Mouse (Mus musculus) ES-CJ7 (cell line): ENCODE data around the gene Fcer1a.
A peak's percentile ranks its signal among the peaks of the same experiment; 100 is the strongest.
"Not testable (repeated sequence)": the region's sequence is repeated elsewhere in the genome, so short reads cannot be mapped to it uniquely, and the experiment has no call there.

ENCODE experiments used
- DNase-seq: peaks from one replicate; pipeline ENCODE4 v3.0.0; 2011; ENCODE audit warnings: low read depth, low spot score

The Fcer1a gene

DNA sequence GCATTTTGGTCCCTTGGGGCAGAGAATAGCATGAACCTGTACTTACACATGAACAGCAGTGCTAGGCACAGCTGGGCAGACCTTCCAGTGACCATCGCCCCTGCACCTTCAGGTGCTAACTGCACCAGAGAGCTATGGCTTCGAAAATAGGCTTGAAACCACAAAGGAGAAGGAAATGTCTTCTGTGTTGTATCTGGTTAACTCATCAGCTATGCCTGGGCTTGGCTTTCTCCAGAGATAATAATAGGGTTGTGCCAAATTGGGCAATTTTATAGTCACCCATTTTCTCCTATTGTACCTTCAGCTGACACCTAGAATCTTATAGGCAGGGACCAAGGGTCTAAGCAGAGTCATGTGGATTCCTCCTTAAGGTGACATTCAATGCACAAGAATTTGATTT lies at the start of gene Fcer1a:
Fcer1a (minus strand) TSS at position 134 of the 400 bp plus-strand sequence.
- DNase-seq: no peak

DNA sequence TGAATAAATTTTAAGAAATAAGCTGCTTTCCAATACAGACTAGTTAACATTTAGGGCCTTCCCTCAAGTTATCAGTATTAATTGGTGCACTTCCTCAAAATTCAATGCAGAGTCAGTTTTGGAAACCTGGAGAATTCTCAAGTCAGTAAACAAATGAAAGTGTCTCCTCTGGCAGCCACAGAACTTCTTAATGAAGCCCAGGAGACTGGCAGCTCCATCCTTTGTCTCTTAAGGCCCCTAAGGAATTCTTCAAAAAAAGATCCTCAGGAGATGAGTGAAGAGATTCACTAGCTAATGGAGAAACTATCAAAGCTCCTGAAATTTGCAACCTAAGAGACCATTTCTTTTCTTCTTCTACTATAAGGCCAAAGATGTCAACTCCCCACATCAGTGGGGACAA lies 38.7 kb upstream of the Fcer1a start, which contains the start of gene Olfr418:
Olfr418 (plus strand) TSS at position 301 of the 400 bp plus-strand sequence.
- no peak for DNase-seq

DNA sequence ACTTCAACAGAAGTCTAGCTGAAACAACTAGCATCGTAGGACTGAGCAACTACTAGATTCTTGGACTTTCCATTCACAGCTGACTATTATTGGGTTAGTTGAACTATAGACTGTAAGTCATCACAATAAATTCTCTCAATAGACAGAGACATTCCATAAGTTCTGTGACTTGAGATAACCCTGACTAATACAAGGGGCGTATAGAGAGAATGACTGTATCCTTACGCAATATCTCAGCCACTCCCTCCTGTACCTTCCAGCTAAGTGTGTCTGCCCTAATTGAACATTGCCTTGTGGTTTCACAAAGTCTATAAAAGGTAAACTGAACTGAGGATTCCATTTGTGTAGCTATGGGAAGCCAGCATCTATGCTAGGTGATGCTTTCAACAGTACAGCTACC lies 22.9 kb upstream of the Fcer1a start:
- no peak for DNase-seq

DNA sequence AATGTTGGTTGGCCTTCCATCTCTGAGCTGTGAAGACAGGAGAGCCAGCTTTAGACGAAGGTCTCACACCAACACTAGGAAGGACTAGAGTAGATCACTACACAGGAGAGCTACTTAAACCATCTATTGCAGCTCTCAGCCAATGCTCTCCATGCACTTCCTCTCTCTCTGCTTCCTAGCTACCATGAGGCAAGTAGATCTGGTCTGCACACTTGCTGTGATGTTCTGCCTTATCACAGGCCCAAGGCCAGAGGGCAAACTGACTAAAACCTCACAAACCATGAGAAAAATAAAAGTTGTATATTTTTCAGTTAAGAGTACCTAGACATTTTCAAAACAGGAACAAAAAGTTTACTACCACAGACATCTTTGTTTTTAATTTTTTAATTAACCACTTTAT lies 10.0 kb upstream of the Fcer1a start:
- not testable (repeated sequence) for DNase-seq

DNA sequence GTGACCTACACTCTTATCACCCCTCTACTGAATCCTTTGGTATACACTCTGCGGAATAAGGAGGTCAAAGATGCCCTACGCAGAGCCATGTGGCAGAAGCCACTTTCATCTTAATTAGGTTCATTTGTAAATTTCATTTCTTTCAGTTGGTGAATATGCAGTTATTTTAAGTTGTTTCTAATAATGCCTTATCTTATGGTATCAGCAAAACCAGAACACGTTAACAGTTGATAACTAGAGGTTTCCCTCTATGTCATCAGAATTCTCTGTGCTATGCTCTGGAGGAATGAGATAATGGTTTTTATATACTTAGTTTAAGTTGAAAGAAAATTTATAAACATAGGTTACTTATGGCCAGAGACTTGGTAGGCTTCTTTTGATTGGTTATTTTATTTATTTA lies 10.5 kb downstream of the Fcer1a start:
- no peak for DNase-seq

DNA sequence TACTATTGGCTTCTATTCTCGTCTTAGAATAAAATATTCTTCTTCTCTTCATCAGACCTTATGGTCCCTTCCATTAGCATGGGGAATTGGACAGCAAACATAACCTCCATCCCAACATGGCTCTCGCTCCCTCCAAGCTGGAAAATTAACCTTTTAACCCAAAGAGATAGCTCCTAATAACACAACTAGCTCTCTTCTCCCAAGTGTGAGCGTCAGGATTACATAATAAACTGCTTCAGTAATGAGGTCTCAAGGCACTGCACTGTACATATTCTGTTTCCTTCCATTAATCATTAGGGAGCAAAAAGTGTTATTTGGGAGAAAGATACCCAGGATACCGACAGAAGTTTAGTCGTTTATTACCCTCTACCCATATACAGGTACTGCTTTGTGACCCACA lies 14.9 kb downstream of the Fcer1a start, which contains the start of gene Olfr1404:
Olfr1404 (plus strand) TSS at position 301 of the 400 bp plus-strand sequence.
- DNase-seq: no peak

DNA sequence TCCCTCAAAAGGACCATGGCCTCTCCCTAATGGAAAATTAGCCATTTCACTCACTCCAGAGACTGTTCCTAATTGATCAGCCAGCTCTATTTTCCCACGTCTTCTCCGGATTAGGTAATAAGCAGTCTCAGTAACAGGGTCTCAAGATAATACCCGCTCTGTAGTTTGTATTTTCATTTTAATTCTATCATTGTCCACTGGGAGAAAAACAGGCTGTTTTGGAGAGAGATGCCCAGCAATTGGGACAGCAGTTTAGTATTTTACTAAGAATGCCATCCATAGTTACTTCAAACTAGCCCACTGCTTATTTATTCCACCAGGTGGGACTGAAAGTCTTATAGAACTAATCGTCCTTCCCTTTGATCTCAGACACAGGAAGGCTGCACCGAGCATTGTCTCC lies 29.5 kb downstream of the Fcer1a start, which contains the start of gene Olfr218:
Olfr218 (plus strand) TSS at position 301 of the 400 bp plus-strand sequence.
- no peak for DNase-seq

DNA sequence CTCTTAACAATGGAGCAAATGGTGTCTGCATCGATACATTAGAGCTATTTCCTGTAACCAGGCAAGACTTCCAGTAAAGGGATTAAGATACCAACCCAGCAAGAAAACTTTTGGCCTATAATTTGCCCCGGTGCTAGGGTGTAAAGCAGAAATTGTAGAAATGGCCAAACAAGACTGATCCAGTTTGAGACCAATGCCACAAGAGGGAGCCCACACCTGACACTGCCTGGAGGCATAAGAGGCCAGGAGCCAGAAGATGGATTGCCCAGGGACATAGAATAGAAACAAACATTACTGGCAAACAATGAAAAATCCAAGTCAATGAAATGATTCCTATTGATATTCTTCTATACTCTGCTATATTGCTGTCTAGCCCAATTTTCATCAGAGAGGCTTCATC lies 30.7 kb downstream of the Fcer1a start:
- DNase-seq: peak; percentile 32

DNA sequence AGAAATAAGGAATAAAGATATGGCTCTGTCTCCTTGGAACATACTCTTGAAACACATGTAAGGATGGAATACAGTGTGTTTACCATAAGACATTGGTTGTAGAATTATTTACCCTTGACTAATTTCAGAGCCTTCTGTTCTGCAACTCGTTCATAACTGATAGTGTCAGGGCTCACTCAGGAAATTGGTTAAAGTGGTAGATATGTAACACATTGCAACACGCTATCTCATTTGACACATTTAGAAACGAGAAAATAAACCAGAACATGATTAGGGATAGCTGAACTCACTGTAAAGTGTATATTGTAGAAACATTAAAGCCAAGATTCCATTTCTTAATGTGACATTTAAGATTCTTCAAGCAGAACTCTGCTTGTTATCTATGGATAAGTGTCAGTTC lies 35.0 kb downstream of the Fcer1a start:
- DNase-seq: no peak

DNA sequence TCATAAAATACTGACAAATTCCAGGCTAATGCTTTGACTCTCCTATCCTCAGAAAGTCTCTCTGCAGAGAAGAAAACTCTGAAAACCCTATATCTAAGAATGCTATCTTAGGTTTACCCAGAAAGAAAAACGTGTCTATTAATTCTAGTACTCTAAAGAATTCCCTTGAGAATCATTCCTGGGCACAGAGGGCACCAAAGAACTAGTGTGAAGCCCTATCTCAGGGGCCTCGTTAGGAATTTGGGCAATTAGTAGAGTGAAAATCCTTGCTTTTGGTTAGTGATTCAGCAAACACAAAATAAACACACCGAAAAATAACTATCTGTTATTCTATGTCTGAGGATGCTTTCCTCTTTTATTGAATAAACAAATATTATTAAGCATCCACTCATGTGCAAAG lies 36.5 kb downstream of the Fcer1a start, which contains the start of gene Olfr1406:
Olfr1406 (minus strand) TSS at position 101 of the 400 bp plus-strand sequence.
- DNase-seq: no peak

DNA sequence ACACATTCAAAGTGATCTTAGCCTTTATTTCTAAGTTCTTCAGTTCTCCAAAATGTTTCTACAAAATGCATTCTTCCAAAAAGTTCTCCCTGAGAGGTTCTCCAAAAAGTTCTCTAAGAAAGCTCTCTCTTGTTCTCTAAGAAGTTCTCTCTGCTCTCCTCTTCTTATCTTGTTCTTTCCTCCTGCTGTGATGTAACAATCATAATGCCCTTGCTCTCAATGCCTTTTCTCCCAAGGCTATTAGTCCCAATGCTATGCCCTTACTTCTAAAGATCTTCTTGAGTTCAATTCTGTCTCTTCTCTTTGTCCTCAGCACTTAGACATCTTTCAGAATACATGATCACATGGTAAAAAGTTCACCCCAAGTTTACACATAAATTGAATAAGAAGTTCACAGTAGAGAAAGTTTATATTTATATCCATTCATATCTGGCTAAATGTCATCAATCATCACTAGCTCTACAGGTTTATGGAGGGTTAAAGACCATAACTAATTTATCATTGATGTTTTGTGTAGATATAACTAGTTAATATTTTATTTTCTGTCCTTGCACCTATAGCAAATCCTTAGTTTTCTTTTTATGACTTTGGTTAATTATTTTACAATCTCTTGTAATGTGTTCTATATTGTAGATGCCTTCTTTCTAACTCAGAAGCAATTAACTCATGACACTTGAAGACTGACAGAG lies 52.7 kb downstream of the Fcer1a start:
- DNase-seq: no peak
